Mouse (Mus musculus) limb, embryonic 14.5 days (tissue): ENCODE measurements at regions not wholly inside any gene's neighbourhood (a gene's known extent, or its start where the extent isn't known, plus 50 kb on each side); places are given as distances from the start of the nearest gene placed in this dataset.

Source experiments
- ATAC-seq: fragments of 200-750 bp; cut with Nextera tagmentation; 2 replicates; pipeline ENCODE4 v1.8.0; 2017; ENCODE audit warnings: low read depth, moderate number of reproducible peaks, moderate TSS enrichment; ENCODE audit not compliant: low FRiP score
- DNase-seq: peaks from one replicate; pipeline ENCODE4 v3.0.0-alpha.2; 2015; ENCODE audit warnings: low spot score
- H3K27ac ChIP-seq: fragments of 300-500 bp; sonication (generic); replicated peaks from 2 replicates; pipeline ENCODE4 v1.5.1; 2014; ENCODE audit warnings: low read depth, mild to moderate bottlenecking, low read length, moderate library complexity, mixed read lengths
- H3K27me3 ChIP-seq: fragments of 300-500 bp; sonication (generic); 2 replicates; pipeline ENCODE4 v1.6.1; 2014; ENCODE audit warnings: low read length, mixed read lengths; ENCODE audit not compliant: control insufficient read depth, insufficient read depth
- H3K36me3 ChIP-seq: fragments of 300-500 bp; sonication (generic); 2 replicates; pipeline ENCODE4 v1.6.1; 2014; ENCODE audit warnings: mild to moderate bottlenecking, low read length, moderate library complexity, mixed read lengths; ENCODE audit not compliant: control insufficient read depth, insufficient read depth
- H3K4me1 ChIP-seq: fragments of 300-500 bp; sonication (generic); 2 replicates; pipeline ENCODE4 v1.6.1; 2014; ENCODE audit warnings: antibody characterized with exemption, low read length, mixed read lengths; ENCODE audit not compliant: control insufficient read depth, insufficient read depth
- H3K4me2 ChIP-seq: fragments of 300-500 bp; sonication (generic); replicated peaks from 2 replicates; pipeline ENCODE4 v1.6.1; 2014; ENCODE audit warnings: low read depth, mild to moderate bottlenecking, low read length, moderate library complexity; ENCODE audit not compliant: severe bottlenecking
- H3K4me3 ChIP-seq: fragments of 300-500 bp; sonication (generic); replicated peaks from 2 replicates; pipeline ENCODE4 v1.5.1; 2014; ENCODE audit warnings: low read length
- H3K9ac ChIP-seq: fragments of 300-500 bp; sonication (generic); 2 replicates; pipeline ENCODE4 v1.6.1; 2014; ENCODE audit warnings: mild to moderate bottlenecking, low read depth, low read length, moderate library complexity; ENCODE audit not compliant: severe bottlenecking
- H3K9me3 ChIP-seq: fragments of 300-500 bp; sonication (generic); 2 replicates; pipeline ENCODE4 v1.6.1; 2016; ENCODE audit warnings: low read length; ENCODE audit not compliant: control insufficient read depth
- POLR2A ChIP-seq: fragments of 200-500 bp; IDR thresholded peaks from 2 replicates; pipeline ENCODE4 v1.8.0; 2012; ENCODE audit warnings: inconsistent platforms, mild to moderate bottlenecking, moderate library complexity, borderline replicate concordance; ENCODE audit not compliant: insufficient read depth, insufficient read length; ENCODE audit errors: extremely low read depth
- WGBS: fragments of 180-500 bp; shearing (Covaris S2); extraction: QIAGEN DNeasy Blood & Tissue Kit; methylation state at CpG from one replicate; pipeline ENCODE4 v1.1.7; 2014; 5-methylcytosine and 5-hydroxymethylcytosine counted together

DNA sequence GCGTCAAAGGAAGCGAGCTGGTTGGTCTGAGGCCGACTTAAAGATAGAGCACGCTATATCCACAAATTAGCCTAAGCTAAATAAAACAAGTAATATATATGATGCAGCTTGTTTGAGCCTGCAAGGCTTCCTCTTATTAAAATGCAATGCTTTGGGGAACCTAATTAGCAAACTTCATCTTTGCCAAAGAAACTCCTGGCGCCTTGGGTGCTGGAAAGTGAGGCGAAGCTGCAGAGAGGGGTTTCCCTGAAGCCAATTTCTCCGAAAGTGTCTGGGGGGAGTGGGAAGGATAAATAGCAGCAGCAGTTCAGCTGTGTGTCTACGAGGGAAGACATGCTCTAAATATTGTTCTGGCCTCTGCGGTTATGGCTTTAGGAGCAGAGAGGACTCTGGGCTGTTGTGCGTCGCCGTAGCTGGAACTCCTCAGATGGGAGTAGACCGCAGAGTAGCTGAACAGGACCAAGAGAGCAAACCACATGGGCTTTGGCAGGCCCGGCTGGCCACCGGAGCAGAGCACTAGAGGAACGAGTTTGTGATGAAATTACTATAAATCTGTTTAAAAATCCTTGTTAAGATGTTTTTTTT lies 251.0 kb downstream of the Map2k4 start:
- H3K27ac ChIP-seq, result no peak overlapping the region
- WGBS, result 77% methylated on average over 16 of the region's 16 CpGs
- H3K36me3 ChIP-seq, result no peaks in the 10 kb centered on the region
- no peak overlapping the region for H3K4me2 ChIP-seq
- H3K4me3 ChIP-seq, result no peak overlapping the region
- no peaks in the 10 kb centered on the region for H3K9me3 ChIP-seq
- no peak for ATAC-seq
- DNase-seq, result no peak
- no peak for TF ChIP-seq POLR2A
- no peak overlapping the region for H3K9ac ChIP-seq
- H3K4me1 ChIP-seq, result no peaks in the 10 kb centered on the region
- H3K27me3 ChIP-seq, result no peaks in the 10 kb centered on the region

- H3K4me1 ChIP-seq, result no peaks in the 10 kb centered on the region
- H3K4me2 ChIP-seq, result no peak overlapping the region
- no peak overlapping the region for H3K27ac ChIP-seq
- no peaks in the 10 kb centered on the region for H3K27me3 ChIP-seq
- H3K9me3 ChIP-seq, result no peaks in the 10 kb centered on the region
- H3K4me3 ChIP-seq, result no peak overlapping the region
- H3K9ac ChIP-seq, result no peak overlapping the region
- TF ChIP-seq POLR2A, result no peak
- ATAC-seq, result no peak
- no peak for DNase-seq
- 90% methylated on average over 8 of the region's 8 CpGs for WGBS
- H3K36me3 ChIP-seq, result no peaks in the 10 kb centered on the region
These were observed 252.2 kb downstream of the Map2k4 start for GRCm38 (mm10) chr11:65535726-65536442.

- no peak overlapping the region for H3K4me3 ChIP-seq
- DNase-seq, result no peak
- no peak overlapping the region for H3K27ac ChIP-seq
- no peak overlapping the region for H3K4me2 ChIP-seq
- H3K27me3 ChIP-seq, result no peaks in the 10 kb centered on the region
- H3K36me3 ChIP-seq, result no peaks in the 10 kb centered on the region
- H3K9ac ChIP-seq, result no peak overlapping the region
- no peaks in the 10 kb centered on the region for H3K4me1 ChIP-seq
- ATAC-seq, result no peak
- no peaks in the 10 kb centered on the region for H3K9me3 ChIP-seq
- TF ChIP-seq POLR2A, result no peak
- 75% methylated on average over 5 of the region's 5 CpGs for WGBS
These were observed 257.4 kb downstream of the Map2k4 start for GRCm38 (mm10) chr11:65530744-65531143.

- no peak overlapping the region for H3K4me3 ChIP-seq
These were observed 235.5 kb upstream of the Myocd start for GRCm38 (mm10) chr11:65505106-65505865.

GRCm38 (mm10) chr11:65497979-65498378 lies 228.2 kb upstream of the Myocd start:
- Histone ChIP-seq H3K4me2 (no peak overlapping the region), H3K27me3 (no peaks in the 10 kb centered on the region; the same call in 1 of the 2 replicates), H3K36me3 (no peaks in the 10 kb centered on the region), H3K9me3 (no peaks in the 10 kb centered on the region), H3K27ac (no peak overlapping the region), H3K4me1 (0 out of 2 replicates have a peak, but pooled peaks cover 4% of the 10 kb centered on the region), H3K9ac (no peak overlapping the region), H3K4me3 (no peak overlapping the region)
- 84% methylated on average over 2 of the region's 2 CpGs for WGBS
- ATAC-seq, result no peak
- no peak for TF ChIP-seq POLR2A
- DNase-seq, result no peak

More at GRCm38 (mm10) chr11:65505106-65505865, 235.5 kb upstream of the Myocd start:
- Histone ChIP-seq H3K36me3 (no peaks in the 10 kb centered on the region), H3K9me3 (no peaks in the 10 kb centered on the region), H3K9ac (no peak overlapping the region), H3K27me3 (no peaks in the 10 kb centered on the region), H3K27ac (no peak overlapping the region), H3K4me1 (peaks cover 9% of the 10 kb centered on the region), H3K4me2 (peak overlapping the region; percentile 33)
- DNase-seq (peak; percentile 73), ATAC-seq (peak; percentile 67)
- TF ChIP-seq POLR2A, result no peak
- 22% methylated on average over 19 of the region's 19 CpGs for WGBS
